Mouse (Mus musculus) forebrain, embryonic 11.5 days (tissue): ENCODE data around the gene Pomgnt2. TPM values are rescaled to one million over a fixed set of nuclear protein-coding genes. Genes with fewer than 3 reads are reported as not detected.
"Not testable (repeated sequence)": the region's sequence is repeated elsewhere in the genome, so short reads cannot be mapped to it uniquely, and the experiment has no call there.

Experiments
- ATAC-seq: fragments of 200-750 bp; cut with Nextera tagmentation; replicated peaks from 2 replicates; pipeline ENCODE4 v1.8.0; 2017; ENCODE audit warnings: moderate TSS enrichment; ENCODE audit not compliant: low FRiP score
- DNase-seq: peaks from one replicate; pipeline ENCODE4 v3.0.0-alpha.2; 2017; ENCODE audit warnings: low spot score
- H3K27ac ChIP-seq: fragments of 300-500 bp; sonication (generic); 2 replicates; pipeline ENCODE4 v1.5.1; 2014; ENCODE audit warnings: low read depth, low read length
- H3K27me3 ChIP-seq: fragments of 300-500 bp; sonication (generic); 2 replicates; pipeline ENCODE4 v1.6.1; 2014; ENCODE audit warnings: mild to moderate bottlenecking, low read length, mixed read lengths; ENCODE audit not compliant: control insufficient read depth, insufficient read depth
- H3K36me3 ChIP-seq: fragments of 300-500 bp; sonication (generic); 2 replicates; pipeline ENCODE4 v1.6.1; 2014; ENCODE audit warnings: mild to moderate bottlenecking, low read length, moderate library complexity, mixed read lengths; ENCODE audit not compliant: control insufficient read depth, insufficient read depth
- H3K4me1 ChIP-seq: fragments of 300-500 bp; sonication (generic); replicated peaks from 2 replicates; pipeline ENCODE4 v1.6.1; 2014; ENCODE audit warnings: low read length, mixed read lengths; ENCODE audit not compliant: control insufficient read depth, insufficient read depth
- H3K4me2 ChIP-seq: fragments of 300-500 bp; sonication (generic); 2 replicates; pipeline ENCODE4 v1.6.1; 2014; ENCODE audit warnings: low read depth, mild to moderate bottlenecking, low read length, moderate library complexity, mixed read lengths; ENCODE audit not compliant: severe bottlenecking
- H3K4me3 ChIP-seq: fragments of 300-500 bp; sonication (generic); 2 replicates; pipeline ENCODE4 v1.5.1; 2014; ENCODE audit warnings: low read depth, low read length
- H3K9ac ChIP-seq: fragments of 300-500 bp; sonication (generic); 2 replicates; pipeline ENCODE4 v1.6.1; 2014; ENCODE audit warnings: low read length
- H3K9me3 ChIP-seq: fragments of 300-500 bp; sonication (generic); 2 replicates; pipeline ENCODE4 v1.6.1; 2016; ENCODE audit warnings: low read length, mixed read lengths; ENCODE audit not compliant: control insufficient read depth
- WGBS: fragments of 180-500 bp; shearing (Covaris S2); extraction: QIAGEN DNeasy Blood & Tissue Kit; methylation state at CpG from one replicate; pipeline ENCODE4 v1.1.7; 2014; 5-methylcytosine and 5-hydroxymethylcytosine counted together
- polyA plus RNA-seq: library from polyadenylated mRNA; unstranded; fragments of >200 nt; fragmentation: Nextera tagmentation; extraction: Ambion mirVana; gene quantifications from 2 replicates; pipeline ENCODE4 v1.2.1, GENCODE M21; 2014

Gene Pomgnt2
- polyA plus RNA-seq, 1 experiment from 2014 or later, result 12.9 TPM

GRCm38 (mm10) chr9:122027914-122028745 lies 31.2 kb upstream of the Pomgnt2 start:
- WGBS, result 86% methylated on average over 11 of the region's 11 CpGs
- H3K27me3 ChIP-seq, result no peaks in the 10 kb centered on the region
- no peak overlapping the region for H3K4me2 ChIP-seq
- H3K4me3 ChIP-seq, result no peak overlapping the region
- no peaks in the 10 kb centered on the region for H3K4me1 ChIP-seq
- ATAC-seq (no peak), DNase-seq (no peak)
- no peaks in the 10 kb centered on the region for H3K36me3 ChIP-seq
- no peak overlapping the region for H3K9ac ChIP-seq
- no peak overlapping the region for H3K27ac ChIP-seq
- H3K9me3 ChIP-seq, result no peaks in the 10 kb centered on the region

- Histone ChIP-seq H3K4me1 (no peaks in the 10 kb centered on the region), H3K27me3 (no peaks in the 10 kb centered on the region), H3K36me3 (no peaks in the 10 kb centered on the region), H3K4me3 (no peak overlapping the region), H3K9me3 (no peaks in the 10 kb centered on the region), H3K27ac (no peak overlapping the region), H3K4me2 (no peak overlapping the region), H3K9ac (no peak overlapping the region)
- ATAC-seq, result no peak
- WGBS, result 80% methylated on average over 6 of the region's 6 CpGs
- no peak for DNase-seq
These were observed 30.4 kb upstream of the Pomgnt2 start for GRCm38 (mm10) chr9:122027081-122027913.

GRCm38 (mm10) chr9:122025855-122026590 lies 29.1 kb upstream of the Pomgnt2 start:
- Histone ChIP-seq H3K27me3 (no peaks in the 10 kb centered on the region), H3K27ac (no peak overlapping the region), H3K9me3 (no peaks in the 10 kb centered on the region), H3K4me3 (no peak overlapping the region), H3K36me3 (no peaks in the 10 kb centered on the region), H3K9ac (no peak overlapping the region), H3K4me1 (no peaks in the 10 kb centered on the region), H3K4me2 (no peak overlapping the region)
- DNase-seq (no peak), ATAC-seq (no peak)
- 66% methylated on average over 7 of the region's 7 CpGs for WGBS

GRCm38 (mm10) chr9:122024419-122024818 lies 27.5 kb upstream of the Pomgnt2 start:
- H3K36me3 ChIP-seq, result no peaks in the 10 kb centered on the region
- no peak overlapping the region for H3K4me3 ChIP-seq
- ATAC-seq (no peak), DNase-seq (no peak)
- H3K27me3 ChIP-seq, result no peaks in the 10 kb centered on the region
- no peak overlapping the region for H3K27ac ChIP-seq
- no peak overlapping the region for H3K4me2 ChIP-seq
- no peaks in the 10 kb centered on the region for H3K4me1 ChIP-seq
- H3K9me3 ChIP-seq, result no peaks in the 10 kb centered on the region
- 96% methylated on average over 6 of the region's 6 CpGs for WGBS
- H3K9ac ChIP-seq, result no peak overlapping the region

GRCm38 (mm10) chr9:122023873-122024272 lies 27.0 kb upstream of the Pomgnt2 start:
- Histone ChIP-seq H3K9me3 (no peaks in the 10 kb centered on the region), H3K4me1 (0 out of 2 replicates have a peak, but pooled peaks cover 3% of the 10 kb centered on the region), H3K9ac (no peak overlapping the region), H3K27ac (no peak overlapping the region), H3K27me3 (no peaks in the 10 kb centered on the region), H3K36me3 (no peaks in the 10 kb centered on the region), H3K4me3 (no peak overlapping the region), H3K4me2 (no peak overlapping the region)
- 80% methylated on average over 5 of the region's 5 CpGs for WGBS
- DNase-seq (no peak), ATAC-seq (no peak)

GRCm38 (mm10) chr9:122022776-122023175 lies 25.9 kb upstream of the Pomgnt2 start:
- Histone ChIP-seq H3K36me3 (no peaks in the 10 kb centered on the region), H3K4me2 (no peak overlapping the region), H3K27me3 (no peaks in the 10 kb centered on the region), H3K27ac (no peak overlapping the region), H3K4me1 (0 out of 2 replicates have a peak, but pooled peaks cover 3% of the 10 kb centered on the region), H3K9me3 (no peaks in the 10 kb centered on the region), H3K9ac (no peak overlapping the region), H3K4me3 (no peak overlapping the region)
- ATAC-seq (no peak), DNase-seq (no peak)
- 75% methylated on average over 9 of the region's 9 CpGs for WGBS

- ATAC-seq (no peak), DNase-seq (no peak)
- H3K36me3 ChIP-seq, result no peaks in the 10 kb centered on the region
- WGBS, result 87% methylated on average over 5 of the region's 5 CpGs
- H3K27me3 ChIP-seq, result no peaks in the 10 kb centered on the region
- no peaks in the 10 kb centered on the region for H3K9me3 ChIP-seq
- H3K9ac ChIP-seq, result no peak overlapping the region
- H3K4me2 ChIP-seq, result no peak overlapping the region
- 0 out of 2 replicates have a peak, but pooled peaks cover 3% of the 10 kb centered on the region for H3K4me1 ChIP-seq
- no peak overlapping the region for H3K27ac ChIP-seq
- no peak overlapping the region for H3K4me3 ChIP-seq
These were observed 24.7 kb upstream of the Pomgnt2 start for GRCm38 (mm10) chr9:122021581-122021980.

- H3K9ac ChIP-seq, H3K9me3 ChIP-seq, H3K27me3 ChIP-seq, H3K4me3 ChIP-seq, H3K4me1 ChIP-seq, H3K27ac ChIP-seq, H3K4me2 ChIP-seq, ATAC-seq, H3K36me3 ChIP-seq, DNase-seq: not testable (repeated sequence)
- 80% methylated on average over 4 of the region's 4 CpGs for WGBS
These were observed 24.3 kb upstream of the Pomgnt2 start for GRCm38 (mm10) chr9:122021171-122021570.
